Mouse (Mus musculus): ENCODE results near the gene Bbx. TPM values are rescaled to one million over a fixed set of nuclear protein-coding genes. Genes with fewer than 3 reads are reported as not detected.

Bbx gene
- total RNA-seq, 2 experiments from 2014 or later, result 23.0 to 23.3 TPM

DNA sequence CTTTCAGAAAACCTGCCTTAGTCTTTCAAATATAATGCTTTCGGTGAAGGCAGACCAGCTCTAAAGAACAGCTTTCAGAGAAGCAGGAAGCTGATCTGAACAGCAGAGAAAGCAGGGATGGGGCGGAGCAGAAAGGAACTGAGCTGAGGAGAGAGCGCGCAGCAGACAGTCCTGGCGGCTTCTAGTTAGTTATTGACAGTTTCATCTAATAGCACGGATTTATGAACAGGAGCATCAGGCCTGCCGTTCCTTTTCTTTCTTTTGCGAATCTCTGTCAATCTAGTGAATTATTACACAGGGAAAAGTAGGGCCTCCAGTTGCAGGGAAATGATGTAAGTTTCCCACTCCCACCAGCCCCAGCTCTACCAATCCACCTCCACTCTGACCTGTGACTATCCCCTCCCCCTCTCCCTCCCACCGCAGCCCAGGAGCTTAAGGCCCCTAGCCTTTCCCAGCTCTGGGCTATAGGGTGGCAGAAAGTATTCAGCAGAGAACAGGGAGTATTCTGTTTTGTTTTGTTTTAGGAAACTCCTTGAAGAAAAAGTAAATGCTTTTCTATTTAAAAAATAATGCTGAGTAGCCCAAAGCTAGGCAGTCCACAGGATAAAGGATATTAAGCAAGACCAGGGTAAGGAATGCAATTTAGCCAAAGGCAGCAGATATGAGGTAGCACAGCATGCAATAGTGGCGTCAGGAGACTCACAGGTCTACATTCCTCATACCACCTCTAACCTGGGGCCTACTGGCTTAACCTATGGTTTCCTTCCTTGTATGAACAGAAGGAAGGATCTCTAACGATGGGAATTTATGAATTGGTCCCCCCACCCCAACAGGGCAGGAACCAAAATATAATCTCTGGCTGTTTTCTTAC, 67.8 kb downstream of the Bbx start:
- Histone ChIP-seq H3K4me3 (peak overlapping the region; percentile 54), H3K27ac (peak overlapping the region; percentile 51)
- intact Hi-C loops (cut with DNase I), result no loop called here
- no peak for TF ChIP-seq CTCF (IDR thresholded peaks at IDR 0.05)
- DNase-seq (ENCODE audit: extremely low spot score in 1 of 2, low spot score in 2 of 2), result peak; percentile 35 to 40

DNA sequence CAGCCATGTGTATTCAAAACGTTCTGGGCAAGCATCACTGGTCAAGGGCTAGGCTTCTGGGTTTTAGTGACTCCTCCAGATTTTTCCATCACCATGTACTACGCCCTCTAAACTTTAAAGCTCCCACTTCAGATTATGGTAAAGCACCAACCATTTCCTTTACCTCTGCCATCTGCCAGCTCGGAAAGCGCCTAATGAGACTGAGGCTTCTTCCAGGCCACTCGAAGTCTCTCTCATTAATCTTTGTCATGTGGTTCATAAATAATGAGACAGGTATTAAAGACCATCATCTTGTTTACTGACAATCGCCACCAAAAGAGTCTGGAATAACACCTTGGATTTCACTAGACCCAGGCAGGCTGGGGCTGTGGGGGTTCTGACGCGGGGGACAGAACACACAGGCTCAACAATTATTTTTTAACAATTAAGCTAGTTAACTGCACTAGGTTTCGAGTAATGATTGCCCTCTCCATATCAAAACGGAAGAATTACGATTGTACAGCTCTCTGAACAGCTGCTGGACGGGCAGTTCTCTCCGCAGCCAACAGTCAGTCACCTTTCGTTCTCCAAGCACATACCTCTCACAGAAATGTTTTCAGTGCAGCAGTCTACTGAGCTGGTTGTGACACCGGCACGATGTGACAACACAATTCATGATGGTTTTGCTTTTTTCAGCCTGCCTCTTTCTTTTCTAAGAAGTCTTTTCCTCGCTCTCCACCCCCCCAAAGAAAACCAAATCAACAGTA, 68.6 kb downstream of the Bbx start:
- peak overlapping the region; percentile 54 for H3K4me3 ChIP-seq
- TF ChIP-seq CTCF (IDR thresholded peaks at IDR 0.05), result no peak
- DNase-seq (ENCODE audit: extremely low spot score in 1 of 2, low spot score in 2 of 2), result no peak
- intact Hi-C loops (cut with DNase I), result no loop called here
- peak overlapping the region; percentile 51 for H3K27ac ChIP-seq

DNA sequence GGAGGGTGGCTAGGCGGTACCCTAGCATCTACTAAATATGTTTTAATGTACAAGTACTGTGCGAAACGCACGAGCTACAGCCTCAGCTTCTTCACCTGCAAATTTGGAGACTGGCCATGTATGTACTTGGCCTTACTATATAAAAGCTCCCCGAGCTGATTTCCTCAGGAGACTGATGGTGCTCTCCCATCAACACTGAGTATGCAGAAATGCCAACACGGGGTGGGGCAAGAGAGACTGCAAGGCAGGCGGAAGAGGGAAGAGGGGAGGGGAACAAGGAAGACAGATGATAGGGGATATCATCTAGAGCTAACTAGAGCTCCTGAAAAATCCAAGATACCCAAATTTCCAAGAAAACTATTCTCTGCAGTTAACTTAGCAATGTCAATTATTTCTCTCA, 71.6 kb downstream of the Bbx start:
- intact Hi-C loops (cut with DNase I), result no loop called here

GRCm38 (mm10) chr16:50329684-50330083, 102.5 kb downstream of the Bbx start:
- intact Hi-C loops (cut with DNase I), result no loop called here
- no peak for TF ChIP-seq CTCF (IDR thresholded peaks at IDR 0.05)
- Histone ChIP-seq H3K27ac (no peak overlapping the region), H3K4me3 (no peak overlapping the region)
- DNase-seq (ENCODE audit: extremely low spot score in 1 of 2, low spot score in 2 of 2), result no peak

More for the DNA sequence above, 71.6 kb downstream of the Bbx start:
- DNase-seq (ENCODE audit: extremely low spot score in 1 of 2, low spot score in 2 of 2), result no peak
- H3K27ac ChIP-seq, result no peak overlapping the region
- TF ChIP-seq CTCF (IDR thresholded peaks at IDR 0.05), result no peak
- H3K4me3 ChIP-seq, result no peak overlapping the region

DNA sequence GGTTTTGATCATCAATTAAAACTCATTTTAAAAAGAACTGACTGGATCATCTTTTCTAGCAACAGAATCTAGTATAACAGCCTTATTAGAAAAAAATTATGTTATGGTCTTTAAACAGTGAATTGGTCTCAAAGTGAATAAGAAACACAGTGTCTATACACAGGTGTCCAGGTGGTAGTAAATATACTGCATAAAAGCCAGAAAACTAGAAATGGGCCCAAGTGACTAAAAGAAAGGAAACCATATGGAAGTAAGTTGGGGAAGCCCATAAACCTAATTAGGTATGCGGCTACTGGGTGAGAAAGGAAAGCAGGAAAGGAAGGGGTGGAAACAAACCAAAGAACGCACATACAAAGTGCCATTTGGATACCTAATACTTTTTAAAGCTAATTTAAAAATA, 107.4 kb downstream of the Bbx start:
- no peak for DNase-seq (ENCODE audit: extremely low spot score in 1 of 2, low spot score in 2 of 2)
- no peak for TF ChIP-seq CTCF (IDR thresholded peaks at IDR 0.05)
- Histone ChIP-seq H3K4me3 (no peak overlapping the region), H3K27ac (no peak overlapping the region)
- intact Hi-C loops (cut with DNase I), result no loop called here

- intact Hi-C loops (cut with DNase I), result no loop called here
Observed at GRCm38 (mm10) chr16:50324292-50324691, 107.9 kb downstream of the Bbx start.

GRCm38 (mm10) chr16:50321368-50321767, 110.8 kb downstream of the Bbx start:
- TF ChIP-seq CTCF (IDR thresholded peaks at IDR 0.05), result peak; percentile 47
- intact Hi-C loops (cut with DNase I), result no loop called here
- no peak for DNase-seq (ENCODE audit: extremely low spot score in 1 of 2, low spot score in 2 of 2)
- H3K27ac ChIP-seq, result no peak overlapping the region
- no peak overlapping the region for H3K4me3 ChIP-seq

More at GRCm38 (mm10) chr16:50324292-50324691, 107.9 kb downstream of the Bbx start:
- no peak for DNase-seq (ENCODE audit: extremely low spot score in 1 of 2, low spot score in 2 of 2)
- Histone ChIP-seq H3K27ac (no peak overlapping the region), H3K4me3 (no peak overlapping the region)
- TF ChIP-seq CTCF (IDR thresholded peaks at IDR 0.05), result no peak

DNA sequence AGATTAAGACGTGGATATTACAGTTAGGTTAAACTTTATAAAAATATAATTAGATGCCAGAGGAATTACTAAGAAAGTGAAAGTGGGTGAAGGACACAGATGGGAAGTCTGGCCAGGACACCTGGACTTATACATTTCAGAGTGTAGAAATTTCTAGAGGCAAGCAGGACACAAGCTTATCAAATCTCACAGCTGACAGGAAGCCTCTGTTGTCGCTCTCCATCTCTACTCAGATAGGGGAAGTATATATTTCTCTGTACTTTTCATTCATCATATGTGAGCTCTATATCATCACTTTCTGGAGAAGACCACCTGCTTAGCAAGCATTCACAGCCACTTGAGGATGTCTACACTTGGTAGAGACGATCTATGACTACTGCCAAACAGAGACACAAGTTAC, 113.9 kb downstream of the Bbx start:
- no peak for DNase-seq (ENCODE audit: extremely low spot score in 1 of 2, low spot score in 2 of 2)
- Histone ChIP-seq H3K4me3 (no peak overlapping the region), H3K27ac (no peak overlapping the region)
- no peak for TF ChIP-seq CTCF (IDR thresholded peaks at IDR 0.05)
- intact Hi-C loops (cut with DNase I), result no loop called here

DNA sequence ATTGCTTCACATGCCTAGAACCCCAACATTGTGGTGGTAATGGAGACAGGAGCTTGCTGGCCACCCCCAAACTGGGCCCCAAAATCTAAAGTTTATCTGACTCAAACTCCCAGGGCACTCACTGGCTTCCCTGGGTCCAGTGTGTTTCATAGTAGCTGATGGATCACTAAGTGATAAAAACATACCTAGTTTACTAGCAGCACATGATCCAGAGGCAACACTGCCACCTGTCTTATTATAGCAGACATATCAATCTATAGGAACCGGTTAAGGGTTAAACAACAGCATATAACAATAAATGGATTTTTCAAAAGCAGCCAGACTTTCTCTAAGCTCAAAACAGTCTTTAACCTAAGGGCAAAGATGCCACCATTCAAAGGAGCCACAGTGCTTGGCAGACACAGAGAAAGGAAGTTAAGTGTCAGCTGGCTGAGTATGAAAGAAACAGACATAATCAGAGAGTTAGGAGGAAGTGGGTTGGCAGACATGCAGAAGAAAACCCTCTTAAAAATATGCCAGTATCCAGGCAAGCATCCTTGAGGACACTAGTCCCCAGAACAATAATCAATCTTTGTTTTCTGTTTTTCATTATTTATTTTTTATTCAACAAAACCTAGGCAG, 116.7 kb downstream of the Bbx start:
- DNase-seq (ENCODE audit: extremely low spot score in 1 of 2, low spot score in 2 of 2), result no peak
- no peak; the same call in 1 of the 2 replicates for TF ChIP-seq CTCF (IDR thresholded peaks at IDR 0.05)
- Histone ChIP-seq H3K4me3 (no peak overlapping the region), H3K27ac (no peak overlapping the region)
- intact Hi-C loops (cut with DNase I), result no loop called here

GRCm38 (mm10) chr16:50311588-50311987, 120.6 kb downstream of the Bbx start:
- no peak for TF ChIP-seq CTCF (IDR thresholded peaks at IDR 0.05)
- intact Hi-C loops (cut with DNase I), result no loop called here
- DNase-seq (ENCODE audit: extremely low spot score in 1 of 2, low spot score in 2 of 2), result no peak
- Histone ChIP-seq H3K4me3 (no peak overlapping the region), H3K27ac (no peak overlapping the region)

GRCm38 (mm10) chr16:50309411-50310042, 122.7 kb downstream of the Bbx start:
- intact Hi-C loops (cut with DNase I), result loop anchor here (2.0 to 10.0 kb wide), 4 partner anchors 57 to 1295 kb away; no protein-coding TSS in a partner anchor
- TF ChIP-seq CTCF (IDR thresholded peaks at IDR 0.05), result no peak
- peak; percentile 63 to 73 for DNase-seq (ENCODE audit: extremely low spot score in 1 of 2, low spot score in 2 of 2)
- Histone ChIP-seq H3K27ac (no peak overlapping the region), H3K4me3 (no peak overlapping the region)
